Mouse (Mus musculus) hindbrain, embryonic 15.5 days (tissue): Measurements from ENCODE around the gene Aqr. TPM values are rescaled to one million over a fixed set of nuclear protein-coding genes. Genes with fewer than 3 reads are reported as not detected.

Experiments used
- ATAC-seq: fragments of 200-750 bp; cut with Nextera tagmentation; 2 replicates; pipeline ENCODE4 v1.8.0; 2017; ENCODE audit warnings: low read depth, moderate number of reproducible peaks, moderate TSS enrichment; ENCODE audit not compliant: low FRiP score
- H3K27ac ChIP-seq: fragments of 300-500 bp; sonication (generic); replicated peaks from 2 replicates; pipeline ENCODE4 v1.5.1; 2015; ENCODE audit warnings: mild to moderate bottlenecking, inconsistent platforms
- H3K27me3 ChIP-seq: fragments of 300-500 bp; sonication (generic); 2 replicates; pipeline ENCODE4 v1.6.1; 2015; ENCODE audit warnings: control low read depth, inconsistent platforms
- H3K36me3 ChIP-seq: fragments of 300-500 bp; sonication (generic); 2 replicates; pipeline ENCODE4 v1.6.1; 2015; ENCODE audit warnings: control low read depth, inconsistent platforms
- H3K4me1 ChIP-seq: fragments of 300-500 bp; sonication (generic); replicated peaks from 2 replicates; pipeline ENCODE4 v1.6.1; 2015; ENCODE audit warnings: control low read depth, inconsistent platforms
- H3K4me2 ChIP-seq: fragments of 300-500 bp; sonication (generic); 2 replicates; pipeline ENCODE4 v1.6.1; 2015; ENCODE audit warnings: moderate library complexity, mild to moderate bottlenecking, inconsistent platforms
- H3K4me3 ChIP-seq: fragments of 300-500 bp; sonication (generic); 2 replicates; pipeline ENCODE4 v1.5.1; 2015; ENCODE audit warnings: mild to moderate bottlenecking, inconsistent platforms
- H3K9ac ChIP-seq: fragments of 300-500 bp; sonication (generic); 2 replicates; pipeline ENCODE4 v1.6.1; 2015; ENCODE audit warnings: inconsistent platforms
- H3K9me3 ChIP-seq: fragments of 300-500 bp; sonication (generic); 2 replicates; pipeline ENCODE4 v1.6.1; 2016; ENCODE audit warnings: control low read depth, inconsistent platforms
- WGBS: fragments of 180-500 bp; shearing (Covaris S2); methylation state at CpG from one replicate; pipeline ENCODE4 v1.1.7; 2015; 5-methylcytosine and 5-hydroxymethylcytosine counted together
- polyA plus RNA-seq: library from polyadenylated mRNA; unstranded; fragments of >200 nt; fragmentation: Nextera tagmentation; extraction: Ambion mirVana; gene quantifications from 2 replicates; pipeline ENCODE4 v1.2.1, GENCODE M21; 2015

The Aqr gene
- polyA plus RNA-seq, 1 experiment from 2014 or later = 35.3 TPM

DNA sequence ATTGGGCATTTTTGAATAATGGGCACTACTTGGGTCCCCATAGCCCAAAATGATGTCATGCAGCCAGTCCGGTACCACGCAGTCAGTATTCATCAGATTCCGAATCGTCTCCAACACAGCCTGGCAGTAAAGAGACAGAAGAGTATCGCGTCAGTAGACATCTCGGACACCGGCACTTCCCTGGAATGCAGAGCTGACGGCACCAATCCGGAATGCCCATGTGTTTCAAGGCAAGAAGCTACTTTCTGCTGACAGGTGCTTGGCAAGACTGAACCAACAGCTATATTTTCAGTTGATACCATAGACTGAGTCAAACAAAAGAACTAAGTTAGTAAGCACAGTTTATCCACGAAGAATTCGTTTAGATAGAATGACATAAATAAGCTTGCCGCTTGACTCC, 56.2 kb downstream of the Aqr start:
- no peak overlapping the region for H3K9ac ChIP-seq
- H3K9me3 ChIP-seq = no peaks in the 10 kb centered on the region
- WGBS = 96% methylated on average over 13 of the region's 13 CpGs
- H3K36me3 ChIP-seq = peaks cover 69% of the 10 kb centered on the region
- H3K27ac ChIP-seq = no peak overlapping the region
- no peak overlapping the region for H3K4me2 ChIP-seq
- no peak for ATAC-seq
- no peaks in the 10 kb centered on the region for H3K27me3 ChIP-seq
- H3K4me3 ChIP-seq = no peak overlapping the region
- no peaks in the 10 kb centered on the region for H3K4me1 ChIP-seq

DNA sequence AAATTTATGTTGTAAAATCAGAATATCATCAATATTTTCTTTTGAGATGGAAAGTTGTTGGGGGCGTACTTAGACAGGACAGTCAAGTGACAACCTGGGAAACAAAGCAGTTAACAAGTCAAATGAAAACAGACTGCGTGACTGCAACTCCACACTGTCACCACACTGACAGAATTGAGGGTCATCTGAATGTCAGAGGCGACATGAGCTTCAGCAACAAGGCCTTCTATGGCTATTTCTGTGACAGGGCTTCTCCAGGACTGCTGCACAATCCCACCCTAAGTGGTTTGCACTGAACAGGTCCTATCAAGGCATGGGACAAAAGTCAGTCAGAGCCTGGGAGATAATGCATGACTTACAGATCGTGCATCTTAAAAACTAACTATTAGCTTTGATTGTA, 63.5 kb downstream of the Aqr start:
- Histone ChIP-seq H3K27me3 (no peaks in the 10 kb centered on the region), H3K27ac (no peak overlapping the region), H3K4me3 (no peak overlapping the region), H3K9ac (no peak overlapping the region), H3K4me2 (no peak overlapping the region), H3K4me1 (no peaks in the 10 kb centered on the region), H3K36me3 (peaks cover 67% of the 10 kb centered on the region), H3K9me3 (no peaks in the 10 kb centered on the region)
- 97% methylated on average over 4 of the region's 4 CpGs for WGBS
- no peak for ATAC-seq

DNA sequence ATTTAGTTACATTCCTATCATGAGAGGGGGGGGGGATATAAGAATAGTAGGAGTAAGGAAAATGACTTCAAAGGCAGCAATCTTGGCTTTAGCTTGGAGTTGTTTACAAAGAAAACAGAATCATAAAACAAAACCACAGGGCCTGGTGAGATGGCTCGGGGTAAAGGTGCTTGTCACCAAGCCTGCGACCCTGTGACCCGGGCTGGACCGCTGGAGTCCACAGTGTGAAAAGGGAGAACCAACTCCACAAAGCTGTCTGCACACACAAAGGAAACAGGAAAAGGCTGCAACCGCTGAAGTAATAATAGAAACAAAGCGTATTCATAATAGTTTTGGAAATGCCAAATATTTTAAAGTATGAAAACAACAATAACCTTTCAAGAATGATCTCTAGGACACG, 67.4 kb downstream of the Aqr start:
- Histone ChIP-seq H3K9ac (no peak overlapping the region), H3K4me3 (no peak overlapping the region), H3K4me1 (no peaks in the 10 kb centered on the region), H3K27ac (no peak overlapping the region), H3K4me2 (no peak overlapping the region), H3K9me3 (no peaks in the 10 kb centered on the region), H3K27me3 (no peaks in the 10 kb centered on the region), H3K36me3 (peaks cover 55% of the 10 kb centered on the region)
- 71% methylated on average over 7 of the region's 7 CpGs for WGBS
- no peak for ATAC-seq

DNA sequence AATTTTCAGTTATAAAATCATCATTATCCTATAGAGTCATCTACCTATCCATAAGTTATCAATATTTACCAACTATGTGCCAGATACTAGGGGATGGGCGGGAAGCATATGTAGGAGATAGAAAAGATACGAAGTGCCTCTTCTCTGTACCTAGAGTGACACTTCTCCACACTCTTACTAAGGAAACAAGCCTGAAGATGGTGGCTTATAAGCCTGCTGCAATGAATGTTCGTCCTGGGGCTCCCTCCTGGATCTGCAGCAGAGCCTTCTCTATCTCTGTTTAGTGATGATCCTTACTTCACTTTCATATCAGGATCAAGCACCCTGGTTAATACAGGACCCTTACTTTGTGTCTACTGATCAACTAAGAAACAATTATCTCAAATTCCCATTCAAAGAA, 69.2 kb downstream of the Aqr start:
- Histone ChIP-seq H3K4me2 (no peak overlapping the region), H3K36me3 (peaks cover 58% of the 10 kb centered on the region), H3K27ac (no peak overlapping the region), H3K4me1 (no peaks in the 10 kb centered on the region), H3K9me3 (no peaks in the 10 kb centered on the region), H3K27me3 (no peaks in the 10 kb centered on the region), H3K4me3 (no peak overlapping the region), H3K9ac (no peak overlapping the region)
- WGBS = 90% methylated on average over 3 of the region's 3 CpGs
- no peak for ATAC-seq

DNA sequence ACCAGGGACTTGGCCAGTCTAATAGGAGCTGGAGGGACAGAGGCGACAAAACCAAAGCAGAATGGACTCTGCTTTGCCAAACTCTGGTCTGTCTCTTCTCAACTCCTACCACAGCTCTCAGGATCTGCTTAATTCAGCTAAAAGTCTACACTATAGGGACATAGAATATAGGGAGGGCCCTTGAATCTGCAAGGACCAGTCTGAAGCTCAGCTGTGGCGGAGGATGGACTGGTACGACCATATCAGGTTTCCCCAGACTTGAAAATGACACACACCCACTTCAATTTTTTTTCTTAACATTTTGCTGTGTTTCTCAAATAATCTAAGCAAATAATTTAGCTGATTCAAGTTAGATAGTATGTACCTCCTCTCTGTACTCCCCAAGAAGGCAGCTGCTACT, 69.6 kb downstream of the Aqr start:
- no peak for ATAC-seq
- 97% methylated on average over 3 of the region's 3 CpGs for WGBS
- Histone ChIP-seq H3K27ac (no peak overlapping the region), H3K4me3 (no peak overlapping the region), H3K27me3 (no peaks in the 10 kb centered on the region), H3K4me1 (no peaks in the 10 kb centered on the region), H3K9me3 (no peaks in the 10 kb centered on the region), H3K9ac (no peak overlapping the region), H3K4me2 (no peak overlapping the region), H3K36me3 (peaks cover 58% of the 10 kb centered on the region)

DNA sequence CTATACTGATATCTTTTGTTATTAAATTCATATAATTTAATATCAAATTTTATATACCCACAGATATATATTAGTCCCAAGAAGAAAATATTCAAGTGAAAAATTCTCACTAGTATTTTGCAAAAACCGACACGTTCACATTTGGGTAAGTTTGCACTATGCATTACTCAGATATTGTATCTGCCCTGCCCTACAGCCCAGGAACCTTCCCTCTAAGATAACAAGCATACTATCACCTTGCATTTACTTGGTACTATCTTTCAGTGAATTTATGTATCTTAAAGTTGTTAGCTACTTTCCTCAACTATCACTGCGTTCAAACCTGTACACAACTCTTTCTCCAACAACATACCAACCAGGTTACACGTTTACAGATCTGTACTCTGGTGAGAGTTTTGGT, 71.3 kb downstream of the Aqr start:
- no peaks in the 10 kb centered on the region for H3K4me1 ChIP-seq
- no peak overlapping the region for H3K4me2 ChIP-seq
- no peak overlapping the region for H3K9ac ChIP-seq
- WGBS = 95% methylated on average over 4 of the region's 4 CpGs
- H3K27me3 ChIP-seq = no peaks in the 10 kb centered on the region
- no peak for ATAC-seq
- H3K4me3 ChIP-seq = no peak overlapping the region
- peaks cover 50% of the 10 kb centered on the region for H3K36me3 ChIP-seq
- H3K9me3 ChIP-seq = no peaks in the 10 kb centered on the region
- no peak overlapping the region for H3K27ac ChIP-seq

DNA sequence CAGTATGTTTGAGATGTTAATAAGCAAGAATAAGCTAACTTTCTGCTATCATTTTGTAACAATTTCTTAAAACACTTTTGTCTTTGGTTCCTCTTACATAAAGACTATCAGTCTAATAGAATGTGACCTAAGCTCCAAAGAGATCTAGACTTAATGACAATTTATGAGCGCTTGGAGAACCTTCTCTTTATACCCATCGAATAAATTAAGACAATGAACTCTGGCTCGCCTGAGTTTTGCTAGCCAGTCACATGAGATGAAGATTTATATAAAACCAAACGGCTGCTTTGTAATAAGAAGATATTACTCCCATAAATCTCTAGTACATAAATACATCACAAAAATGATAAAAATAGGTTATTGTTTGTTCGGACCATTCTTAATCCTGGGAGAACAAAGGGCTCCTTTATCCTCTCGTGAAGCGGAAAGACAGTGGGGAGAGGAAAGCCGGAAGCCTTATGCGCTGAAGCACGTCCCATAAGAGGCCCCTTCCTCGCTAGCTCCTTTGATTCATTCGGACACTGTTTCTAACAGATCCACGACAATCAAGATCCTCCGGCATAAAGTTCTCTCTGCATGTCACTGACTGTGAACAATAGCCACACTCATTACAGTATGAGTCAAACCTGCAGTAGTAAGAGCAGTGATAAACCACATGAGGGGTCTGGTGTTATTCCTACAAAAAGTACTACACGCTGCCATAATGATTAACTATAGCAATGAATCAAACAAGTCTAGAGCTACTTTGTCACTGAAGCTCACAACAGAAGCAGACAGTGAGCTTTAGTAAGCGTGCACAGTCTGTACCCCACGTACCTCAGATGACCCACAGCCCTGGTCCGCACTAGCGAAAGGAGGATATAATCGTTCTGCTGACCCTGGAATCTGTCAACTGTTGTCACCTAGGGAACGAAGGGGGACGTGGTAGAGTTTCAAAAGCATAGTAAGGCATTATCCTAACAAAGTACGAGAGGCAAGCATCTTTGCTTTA, 79.2 kb downstream of the Aqr start:
- Histone ChIP-seq H3K27ac (no peak overlapping the region), H3K9ac (no peak overlapping the region), H3K4me3 (no peak overlapping the region), H3K9me3 (no peaks in the 10 kb centered on the region), H3K27me3 (no peaks in the 10 kb centered on the region), H3K4me2 (no peak overlapping the region), H3K36me3 (peaks cover 64% of the 10 kb centered on the region), H3K4me1 (no peaks in the 10 kb centered on the region)
- ATAC-seq = no peak
- WGBS = 42% methylated on average over 23 of the region's 23 CpGs

DNA sequence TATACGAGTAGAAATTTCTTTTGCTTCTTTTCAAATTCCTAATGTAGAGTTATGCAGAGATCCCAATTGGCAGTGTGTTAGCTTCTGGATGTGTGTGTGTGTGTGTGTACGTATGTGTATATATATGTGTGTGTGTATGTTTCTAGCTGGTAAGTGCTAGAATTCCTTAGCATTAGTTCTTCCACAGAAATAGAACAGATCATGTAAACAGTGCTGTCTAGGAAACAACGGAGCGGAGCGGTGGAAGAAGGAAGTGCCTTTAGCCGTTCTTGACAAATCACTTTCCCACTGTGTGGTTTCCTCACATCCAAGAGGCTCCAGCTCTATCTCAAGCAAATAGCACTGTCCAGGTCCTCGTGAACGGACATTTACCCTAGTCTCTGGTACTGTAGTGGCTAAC, 80.4 kb downstream of the Aqr start:
- Histone ChIP-seq H3K27me3 (no peaks in the 10 kb centered on the region), H3K27ac (no peak overlapping the region), H3K9ac (no peak overlapping the region), H3K36me3 (peaks cover 61% of the 10 kb centered on the region), H3K4me1 (no peaks in the 10 kb centered on the region), H3K4me3 (no peak overlapping the region), H3K9me3 (no peaks in the 10 kb centered on the region), H3K4me2 (no peak overlapping the region)
- 90% methylated on average over 8 of the region's 8 CpGs for WGBS
- ATAC-seq = no peak

DNA sequence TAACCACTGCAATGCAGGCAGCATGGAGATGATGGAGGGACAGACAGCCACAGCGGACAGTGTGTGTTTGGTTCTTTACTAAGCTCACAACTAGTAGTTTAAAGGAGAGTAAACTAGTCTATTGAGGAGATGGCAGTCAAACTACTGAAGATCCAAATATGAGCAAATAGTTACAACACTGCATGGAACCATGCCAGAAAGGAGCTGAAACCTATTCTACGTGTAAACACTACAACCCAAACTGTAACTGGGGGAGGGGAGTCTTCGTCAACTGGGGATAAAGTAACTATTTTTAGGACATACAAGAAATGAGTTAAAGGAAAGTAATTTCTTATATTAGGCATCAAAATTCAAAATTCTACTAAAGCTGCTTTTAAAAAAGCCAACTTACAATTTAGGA, 84.4 kb downstream of the Aqr start:
- H3K4me1 ChIP-seq = no peaks in the 10 kb centered on the region
- no peak for ATAC-seq
- no peak overlapping the region for H3K9ac ChIP-seq
- no peaks in the 10 kb centered on the region for H3K9me3 ChIP-seq
- no peaks in the 10 kb centered on the region for H3K27me3 ChIP-seq
- H3K4me3 ChIP-seq = no peak overlapping the region
- H3K27ac ChIP-seq = no peak overlapping the region
- H3K4me2 ChIP-seq = no peak overlapping the region
- 90% methylated on average over 3 of the region's 3 CpGs for WGBS
- peaks cover 53% of the 10 kb centered on the region for H3K36me3 ChIP-seq

DNA sequence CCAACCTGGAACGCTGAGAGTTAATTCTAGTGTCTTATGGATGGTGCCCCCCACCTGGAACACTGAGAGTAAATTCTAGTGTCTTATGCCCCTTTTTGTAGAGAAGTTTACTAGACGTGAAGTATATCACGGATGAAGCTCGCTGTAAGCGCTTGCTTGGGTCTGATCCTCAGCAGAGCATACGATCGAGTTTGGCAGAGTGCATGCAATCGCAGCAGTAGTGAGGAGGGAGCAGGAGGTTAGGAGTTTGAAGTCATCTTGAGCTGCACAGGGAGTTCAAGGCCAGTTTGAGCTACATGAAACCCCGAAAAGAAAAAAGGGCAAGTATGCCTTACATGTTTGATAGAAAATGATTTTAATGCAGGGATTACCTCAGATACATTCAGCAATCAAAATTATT, 86.0 kb downstream of the Aqr start:
- Histone ChIP-seq H3K9ac (no peak overlapping the region), H3K4me2 (no peak overlapping the region), H3K4me1 (no peaks in the 10 kb centered on the region), H3K9me3 (no peaks in the 10 kb centered on the region), H3K36me3 (peaks cover 50% of the 10 kb centered on the region), H3K4me3 (no peak overlapping the region), H3K27me3 (no peaks in the 10 kb centered on the region), H3K27ac (no peak overlapping the region)
- no peak for ATAC-seq
- 95% methylated on average over 9 of the region's 9 CpGs for WGBS

DNA sequence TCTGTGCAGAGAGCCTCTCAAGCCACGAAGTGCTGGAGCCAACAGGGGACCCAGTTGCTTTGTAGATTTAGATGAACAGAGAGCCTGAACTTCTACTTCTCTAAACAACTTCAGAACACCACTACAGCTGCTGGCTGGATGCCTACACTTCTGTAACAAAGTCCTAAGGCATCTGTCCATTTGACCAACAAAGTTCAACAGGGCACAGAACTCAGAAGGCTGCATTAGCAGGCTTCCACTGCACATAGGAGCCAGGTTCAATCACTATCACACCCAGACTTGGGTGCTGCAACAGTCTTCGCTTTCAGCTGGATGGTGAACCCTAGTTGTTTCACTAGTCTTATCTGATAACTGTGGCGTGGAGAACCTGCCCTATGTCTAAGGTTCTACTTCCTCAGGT, 87.0 kb downstream of the Aqr start:
- Histone ChIP-seq H3K4me2 (no peak overlapping the region), H3K27ac (no peak overlapping the region), H3K9ac (no peak overlapping the region), H3K36me3 (peaks cover 42% of the 10 kb centered on the region), H3K4me3 (no peak overlapping the region), H3K9me3 (no peaks in the 10 kb centered on the region), H3K4me1 (no peaks in the 10 kb centered on the region), H3K27me3 (no peaks in the 10 kb centered on the region)
- no peak for ATAC-seq
- WGBS = 96% methylated on average over 3 of the region's 3 CpGs

DNA sequence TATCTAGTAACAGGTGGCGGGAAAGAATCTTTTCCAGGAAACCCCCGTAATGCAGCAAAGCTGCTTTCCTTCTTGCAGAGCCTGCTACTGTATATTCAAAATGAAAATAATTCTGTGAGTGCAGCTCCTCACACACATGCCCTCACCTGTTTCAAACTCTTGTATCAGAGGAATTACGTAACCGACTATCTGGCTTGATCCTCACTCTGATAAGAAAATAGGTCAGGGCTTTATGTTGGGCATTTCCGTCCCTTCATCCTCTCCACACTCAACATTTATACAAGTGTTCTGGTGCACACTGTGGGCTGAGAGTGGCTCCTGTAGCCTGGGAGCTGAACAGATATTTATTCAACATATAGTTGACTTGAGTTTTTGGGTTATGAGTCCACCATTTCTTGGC, 87.7 kb downstream of the Aqr start:
- Histone ChIP-seq H3K27me3 (no peaks in the 10 kb centered on the region), H3K9me3 (no peaks in the 10 kb centered on the region), H3K27ac (no peak overlapping the region), H3K4me2 (no peak overlapping the region), H3K9ac (no peak overlapping the region), H3K4me3 (no peak overlapping the region), H3K36me3 (peaks cover 36% of the 10 kb centered on the region), H3K4me1 (no peaks in the 10 kb centered on the region)
- 96% methylated on average over 5 of the region's 5 CpGs for WGBS
- ATAC-seq = no peak

DNA sequence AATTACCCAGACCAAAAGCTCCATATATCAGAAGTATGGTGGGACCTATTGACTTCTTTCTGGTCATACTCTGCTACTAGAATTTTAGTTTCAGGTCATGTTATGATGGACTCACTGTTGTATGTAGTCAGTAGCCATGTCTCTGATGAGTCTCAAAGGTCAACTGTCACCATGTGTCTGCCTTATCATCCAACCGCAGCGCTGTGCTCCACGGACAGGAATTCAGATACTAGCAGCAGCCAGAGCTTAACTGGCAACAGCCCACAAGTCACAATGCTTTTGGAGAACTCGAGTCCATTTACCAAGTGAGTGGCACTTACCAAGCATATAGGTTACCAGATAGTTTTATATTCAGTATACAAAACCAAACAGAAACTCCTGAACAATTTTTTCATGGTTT, 89.2 kb downstream of the Aqr start:
- 96% methylated on average over 4 of the region's 4 CpGs for WGBS
- ATAC-seq = no peak

More for the DNA sequence above, 89.2 kb downstream of the Aqr start:
- no peaks in the 10 kb centered on the region for H3K27me3 ChIP-seq
- no peak overlapping the region for H3K27ac ChIP-seq
- H3K4me2 ChIP-seq = no peak overlapping the region
- H3K36me3 ChIP-seq = peaks cover 28% of the 10 kb centered on the region
- H3K4me3 ChIP-seq = no peak overlapping the region
- no peak overlapping the region for H3K9ac ChIP-seq
- H3K4me1 ChIP-seq = no peaks in the 10 kb centered on the region
- no peaks in the 10 kb centered on the region for H3K9me3 ChIP-seq
